Mouse (Mus musculus): ENCODE results near the gene Uck1.

DNA sequence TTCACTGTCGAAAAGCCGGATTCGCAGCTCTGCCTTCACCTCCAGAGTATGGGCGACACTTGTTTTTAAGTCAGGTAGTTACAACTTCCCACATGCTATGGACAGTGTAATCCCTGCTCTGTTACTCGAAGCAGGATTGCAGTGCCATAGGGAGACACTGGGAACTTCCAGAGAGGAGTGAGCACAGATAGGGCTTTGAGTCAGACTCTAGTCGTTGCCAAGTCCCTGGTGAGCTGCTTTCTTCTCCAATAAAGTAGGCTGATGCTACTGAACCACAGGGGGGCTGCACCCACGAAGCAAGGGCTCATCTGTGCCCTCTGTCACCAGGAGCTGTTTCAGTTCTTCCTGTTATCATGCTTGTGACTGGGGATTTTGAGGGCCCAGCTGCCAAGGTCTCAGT lies 38.4 kb downstream of the Uck1 start:
- no peak for TF ChIP-seq MAX (IDR thresholded peaks at IDR 0.05)
- no peak for TF ChIP-seq MYOG (IDR thresholded peaks at IDR 0.05; ENCODE audit: control insufficient read depth, extremely low read depth, insufficient read length)
- no peak for TF ChIP-seq CTCF (IDR thresholded peaks at IDR 0.05; ENCODE audit: control insufficient read depth, insufficient read depth, insufficient read length)
- TF ChIP-seq CEBPB (IDR thresholded peaks at IDR 0.05; ENCODE audit: low read depth): no peak
- TF ChIP-seq FOSL1 (IDR thresholded peaks at IDR 0.05; ENCODE audit: insufficient read depth, low read length, poor library complexity, severe bottlenecking): no peak
- no peak for TF ChIP-seq USF1 (IDR thresholded peaks at IDR 0.05; ENCODE audit: low read depth)
